Mouse (Mus musculus): Measurements from ENCODE around the gene 1700123K08Rik. TPM values are rescaled to one million over a fixed set of nuclear protein-coding genes. Genes with fewer than 3 reads are reported as not detected.
"Not testable (repeated sequence)": the region's sequence is repeated elsewhere in the genome, so short reads cannot be mapped to it uniquely, and the experiment has no call there.

1700123K08Rik gene
- not detected in 2 replicates for polyA plus RNA-seq (2015; fragmentation: Nextera tagmentation; extraction: Ambion mirVana)

- ATAC-seq (replicated peaks; ENCODE audit: low FRiP score, low read depth); DNase-seq (ENCODE audit: low spot score); H3K9me3 ChIP-seq (replicated peaks; ENCODE audit: low read length); H3K4me3 ChIP-seq (replicated peaks; ENCODE audit: low read depth, low read length); H3K4me2 ChIP-seq (ENCODE audit: low read length); H3K4me1 ChIP-seq (replicated peaks; ENCODE audit: insufficient read depth, low read length); H3K36me3 ChIP-seq (ENCODE audit: insufficient read depth, low read length); H3K27me3 ChIP-seq (ENCODE audit: insufficient read depth, low read length); H3K27ac ChIP-seq; H3K9ac ChIP-seq (ENCODE audit: low read depth, low read length): not testable (repeated sequence)
- WGBS: 76% methylated on average over 2 of the region's 2 CpGs
These were observed at the start of gene 1700123K08Rik for GRCm38 (mm10) chr5:138564612-138565011. Gene 1700123K08Rik, minus strand, starts transcription at chr5:138564712.

GRCm38 (mm10) chr5:138587396-138587795, 22.9 kb upstream of the 1700123K08Rik start:
- DNase-seq (ENCODE audit: low spot score) (no peak), ATAC-seq (replicated peaks; ENCODE audit: low FRiP score, low read depth) (no peak)
- Histone ChIP-seq H3K9ac (ENCODE audit: low read depth, low read length) (no peak overlapping the region), H3K4me3 (replicated peaks; ENCODE audit: low read depth, low read length) (no peak overlapping the region), H3K27ac (no peak overlapping the region), H3K9me3 (replicated peaks; ENCODE audit: low read length) (no peaks in the 10 kb centered on the region), H3K36me3 (ENCODE audit: insufficient read depth, low read length) (no peaks in the 10 kb centered on the region), H3K4me1 (replicated peaks; ENCODE audit: insufficient read depth, low read length) (no peaks in the 10 kb centered on the region), H3K27me3 (ENCODE audit: insufficient read depth, low read length) (no peaks in the 10 kb centered on the region), H3K4me2 (ENCODE audit: low read length) (no peak overlapping the region)
- TF ChIP-seq CTCF (IDR thresholded peaks at IDR 0.05; ENCODE audit: low read depth): no peak
- WGBS: 79% methylated on average over 6 of the region's 6 CpGs

- Histone ChIP-seq H3K9ac (ENCODE audit: low read depth, low read length) (no peak overlapping the region), H3K27ac (no peak overlapping the region), H3K27me3 (ENCODE audit: insufficient read depth, low read length) (no peaks in the 10 kb centered on the region), H3K9me3 (replicated peaks; ENCODE audit: low read length) (no peaks in the 10 kb centered on the region), H3K4me2 (ENCODE audit: low read length) (no peak overlapping the region), H3K4me1 (replicated peaks; ENCODE audit: insufficient read depth, low read length) (no peaks in the 10 kb centered on the region), H3K4me3 (replicated peaks; ENCODE audit: low read depth, low read length) (no peak overlapping the region), H3K36me3 (ENCODE audit: insufficient read depth, low read length) (no peaks in the 10 kb centered on the region)
- ATAC-seq (replicated peaks; ENCODE audit: low FRiP score, low read depth) (no peak), DNase-seq (ENCODE audit: low spot score) (no peak)
- WGBS: 66% methylated on average over 4 of the region's 4 CpGs
- peak; percentile 47 for TF ChIP-seq CTCF (IDR thresholded peaks at IDR 0.05; ENCODE audit: low read depth)
These were observed 7.1 kb upstream of the 1700123K08Rik start for GRCm38 (mm10) chr5:138571623-138572022.

GRCm38 (mm10) chr5:138552718-138553117, 11.8 kb downstream of the 1700123K08Rik start:
- Histone ChIP-seq H3K27ac (no peak overlapping the region), H3K9me3 (replicated peaks; ENCODE audit: low read length) (no peaks in the 10 kb centered on the region), H3K27me3 (ENCODE audit: insufficient read depth, low read length) (no peaks in the 10 kb centered on the region), H3K9ac (ENCODE audit: low read depth, low read length) (no peak overlapping the region), H3K36me3 (ENCODE audit: insufficient read depth, low read length) (no peaks in the 10 kb centered on the region), H3K4me3 (replicated peaks; ENCODE audit: low read depth, low read length) (no peak overlapping the region), H3K4me1 (replicated peaks; ENCODE audit: insufficient read depth, low read length) (no peaks in the 10 kb centered on the region), H3K4me2 (ENCODE audit: low read length) (no peak overlapping the region)
- ATAC-seq (replicated peaks; ENCODE audit: low FRiP score, low read depth) (no peak), DNase-seq (ENCODE audit: low spot score) (no peak)
- WGBS: 48% methylated on average over 1 of the region's 1 CpGs
- TF ChIP-seq CTCF (IDR thresholded peaks at IDR 0.05; ENCODE audit: low read depth): peak; percentile 44; the same call in 1 of the 2 replicates

- DNase-seq (ENCODE audit: low spot score) (no peak), ATAC-seq (replicated peaks; ENCODE audit: low FRiP score, low read depth) (no peak)
- Histone ChIP-seq H3K4me3 (replicated peaks; ENCODE audit: low read depth, low read length) (no peak overlapping the region), H3K27me3 (ENCODE audit: insufficient read depth, low read length) (no peaks in the 10 kb centered on the region), H3K9me3 (replicated peaks; ENCODE audit: low read length) (no peaks in the 10 kb centered on the region), H3K9ac (ENCODE audit: low read depth, low read length) (no peak overlapping the region), H3K27ac (no peak overlapping the region), H3K4me1 (replicated peaks; ENCODE audit: insufficient read depth, low read length) (no peaks in the 10 kb centered on the region), H3K36me3 (ENCODE audit: insufficient read depth, low read length) (no peaks in the 10 kb centered on the region), H3K4me2 (ENCODE audit: low read length) (no peak overlapping the region)
- WGBS: 68% methylated on average over 1 of the region's 1 CpGs
- no peak for TF ChIP-seq CTCF (IDR thresholded peaks at IDR 0.05; ENCODE audit: low read depth)
These were observed 32.0 kb downstream of the 1700123K08Rik start for GRCm38 (mm10) chr5:138532491-138532890.

Small RNAs within 50 kb of the gene (microRNA-seq; reads per million reads assigned to microRNA genes)
- gene Gm24082: not detected

Other genes starting within 250 kb of the 1700123K08Rik start
- gene Pvrig, start 222.8 kb downstream of the 1700123K08Rik start, polyA plus RNA-seq (2015; fragmentation: Nextera tagmentation; extraction: Ambion mirVana): 0.13 TPM in 1 of 2 replicates, not detected in the other
- gene Zfp157, start 123.2 kb downstream of the 1700123K08Rik start, polyA plus RNA-seq (2015; fragmentation: Nextera tagmentation; extraction: Ambion mirVana): 24.0 and 25.3 TPM in 2 replicates
- gene Zfp68, start 55.0 kb upstream of the 1700123K08Rik start, polyA plus RNA-seq (2015; fragmentation: Nextera tagmentation; extraction: Ambion mirVana): 57.8 and 59.8 TPM in 2 replicates
- gene A430033K04Rik, start 58.1 kb upstream of the 1700123K08Rik start, polyA plus RNA-seq (2015; fragmentation: Nextera tagmentation; extraction: Ambion mirVana): 6.4 and 8.1 TPM in 2 replicates
- 27.3 and 27.6 TPM in 2 replicates for gene Fam20c, start 189.8 kb upstream of the 1700123K08Rik start, polyA plus RNA-seq (2015; fragmentation: Nextera tagmentation; extraction: Ambion mirVana)